Mouse (Mus musculus) brain, adult 10 weeks (tissue): ENCODE data around the gene Gm17545. TPM values are rescaled to one million over a fixed set of nuclear protein-coding genes. Genes with fewer than 3 reads are reported as not detected.

Experiments used
- polyA plus RNA-seq: library from polyadenylated mRNA; stranded (reverse); fragments of 350-450 nt; fragmentation: Illumina TruSeq; extraction: RNeasy Lipid Tissue Mini Kit (QIAGEN cat#74804); gene quantifications from one replicate; pipeline ENCODE4 v1.2.3, GENCODE M21; 2015; ENCODE audit warnings: low read depth, low replicate concordance

The Gm17545 gene
- polyA plus RNA-seq = not detected

DNA sequence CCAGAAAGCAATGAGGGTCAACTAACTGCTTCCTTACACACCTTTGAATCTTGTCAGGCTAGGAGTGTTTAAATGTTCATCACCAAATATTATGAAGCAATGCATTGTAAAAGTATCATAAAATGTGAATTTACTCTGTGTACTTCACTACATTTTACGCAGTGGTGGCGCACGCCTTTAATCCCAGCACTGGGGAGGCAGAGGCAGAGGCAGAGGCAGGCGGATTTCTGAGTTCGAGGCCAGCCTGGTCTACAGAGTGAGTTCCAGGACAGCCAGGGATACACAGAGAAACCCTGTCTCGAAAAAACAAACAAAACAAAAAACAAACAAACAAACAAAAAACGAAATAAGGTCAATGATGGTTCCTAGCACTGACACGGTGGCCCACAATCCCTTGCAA, at the start of gene Gm17545:
TSS of gene Gm17545 (plus strand) at position 301 of the 400 bp plus-strand sequence.

DNA sequence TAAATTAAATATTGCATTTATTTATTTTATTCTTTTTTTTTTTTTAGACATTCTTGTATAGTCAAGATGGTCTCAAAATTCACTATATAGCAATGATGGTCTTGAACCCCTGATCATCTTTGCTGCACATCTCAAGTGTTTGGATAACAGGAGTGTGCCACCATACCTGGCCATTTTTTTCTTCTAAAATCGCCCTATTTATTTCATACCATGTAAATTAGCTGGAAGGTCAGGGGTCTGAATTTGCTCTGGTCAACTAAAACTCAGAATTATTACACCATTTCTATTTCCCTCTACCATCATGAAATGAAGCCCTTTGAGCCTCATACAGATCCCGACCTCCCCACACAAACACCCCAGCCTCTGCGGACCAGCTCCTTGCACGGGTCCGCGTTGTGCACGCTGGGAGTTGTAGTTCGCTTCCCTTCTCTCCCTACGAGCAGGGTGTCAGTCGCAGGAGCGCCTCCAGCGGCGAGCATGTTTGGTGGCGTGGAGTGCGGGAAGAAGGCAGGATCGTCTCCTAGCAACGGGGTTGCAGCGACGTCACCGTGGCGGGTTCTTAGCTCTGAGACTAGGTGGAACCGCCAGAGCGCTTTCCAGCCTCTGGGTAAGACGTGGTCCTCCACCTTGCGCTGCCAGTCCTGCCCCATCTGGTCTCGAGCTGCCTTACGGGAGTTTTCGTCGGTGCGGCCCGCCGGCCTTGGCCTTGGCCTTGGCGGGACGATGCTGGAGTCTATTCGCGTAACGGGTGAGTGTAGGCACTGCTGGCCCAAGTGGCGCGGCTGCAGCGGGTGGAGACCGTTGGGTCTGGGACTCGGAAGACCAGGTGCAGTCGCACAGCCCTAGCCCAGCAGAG, 42.9 kb upstream of the Gm17545 start, which contains the start of gene 9530077C05Rik:
TSS of gene 9530077C05Rik (plus strand) at position 512 of the 856 bp plus-strand sequence.

DNA sequence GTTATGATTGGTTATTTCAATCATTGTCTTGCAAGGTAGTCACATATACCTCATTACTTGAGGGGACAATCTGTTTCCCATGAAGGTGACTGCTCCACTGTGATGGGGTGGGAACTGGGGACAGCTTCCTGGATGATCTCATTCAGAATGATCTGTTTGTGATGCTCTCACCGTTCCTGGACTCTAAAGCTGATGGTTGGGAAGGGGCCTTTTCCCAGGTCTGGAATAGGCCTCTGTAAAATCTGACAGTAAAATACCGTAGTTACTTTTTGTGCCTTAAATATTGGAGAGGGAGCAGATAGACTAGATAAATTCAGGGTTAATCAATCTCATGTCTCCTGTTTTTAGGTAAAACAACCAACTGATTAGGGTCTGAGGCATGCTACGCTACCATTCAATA, 15.6 kb downstream of the Gm17545 start, which contains the start of gene Rp9:
TSS of gene Rp9 (minus strand) at position 101 of the 400 bp plus-strand sequence.

DNA sequence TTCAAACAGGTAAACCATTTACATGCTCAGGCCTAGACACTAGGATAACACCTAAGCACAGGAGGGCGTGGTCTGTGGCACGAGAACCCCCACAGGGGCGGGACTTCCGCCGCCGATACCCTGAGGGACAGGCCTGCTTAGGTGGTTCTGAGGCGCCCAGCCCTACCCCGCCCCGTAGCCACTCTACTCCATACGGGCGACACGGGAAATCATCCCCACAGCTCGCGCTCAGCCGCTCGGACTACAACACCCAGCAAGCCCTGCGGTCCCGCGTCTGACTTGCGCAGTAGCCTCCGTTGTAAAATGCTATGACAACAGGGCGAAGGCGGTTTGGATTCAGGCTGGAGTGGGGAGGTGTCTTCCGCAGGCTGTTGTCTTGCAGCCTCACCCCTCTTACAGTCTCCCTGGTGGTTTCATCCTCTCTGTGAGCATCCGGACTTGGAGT, 21.4 kb downstream of the Gm17545 start, which contains the start of gene Bbs9:
TSS of gene Bbs9 (plus strand) at position 292 of the 445 bp plus-strand sequence.

Other genes with a start within 250 kb of the Gm17545 start
- gene Zfp809, start 228.6 kb upstream of the Gm17545 start, polyA plus RNA-seq = 17.8 TPM
- 2.5 TPM for gene Zfp599, start 194.4 kb upstream of the Gm17545 start, polyA plus RNA-seq
- gene Zfp810, start 146.6 kb upstream of the Gm17545 start, polyA plus RNA-seq = 17.0 TPM
- 34.6 TPM for gene Anln, start 65.1 kb upstream of the Gm17545 start, polyA plus RNA-seq
- 10.0 TPM for gene 9530077C05Rik, start 42.8 kb upstream of the Gm17545 start, polyA plus RNA-seq
- 44.9 TPM for gene Rp9, start 15.5 kb downstream of the Gm17545 start, polyA plus RNA-seq
- 14.4 TPM for gene Bbs9, start 21.4 kb downstream of the Gm17545 start, polyA plus RNA-seq